Mouse (Mus musculus) MEL (cell line): ENCODE measurements around the gene Gatad2b.

ENCODE experiments used
- CHD2 ChIP-seq: IDR thresholded peaks from 2 replicates; pipeline ENCODE4 v1.6.1; 2011; ENCODE audit warnings: low read length, improper control_type of control experiment
- CTCF ChIP-seq, 3 experiments: IDR thresholded peaks in 2 of 3; conservative IDR thresholded peaks in 1 of 3; 2 replicates each; pipeline ENCODE4 v1.5.1; 2011 to 2012; ENCODE audit warnings: low read length in 3 of 3, low read depth in 2 of 3, mild to moderate bottlenecking in 2 of 3, improper control_type of control experiment in 1 of 3, inconsistent platforms in 1 of 3, mixed read lengths in 1 of 3, moderate library complexity in 1 of 3; ENCODE audit not compliant: control insufficient read depth in 1 of 3, insufficient read depth in 1 of 3, poor library complexity in 1 of 3, severe bottlenecking in 1 of 3
- E2F4 ChIP-seq: IDR thresholded peaks from 2 replicates; pipeline ENCODE4 v1.6.1; 2011; ENCODE audit warnings: low read depth, low read length, improper control_type of control experiment, borderline replicate concordance
- EP300 ChIP-seq, 2 experiments: IDR thresholded peaks; 2 replicates each; pipeline ENCODE4 v1.6.1; 2011; ENCODE audit warnings: improper control_type of control experiment in 2 of 2, low read length in 2 of 2, low read depth in 1 of 2, mild to moderate bottlenecking in 1 of 2
- ETS1 ChIP-seq: IDR thresholded peaks from 2 replicates; pipeline ENCODE4 v1.6.1; 2012; ENCODE audit warnings: low read depth, mild to moderate bottlenecking, inconsistent platforms, low read length, improper control_type of control experiment, moderate library complexity
- GABPA ChIP-seq: IDR thresholded peaks from 2 replicates; pipeline ENCODE4 v1.6.1; 2012; ENCODE audit warnings: low read depth, mild to moderate bottlenecking, inconsistent platforms, low read length, improper control_type of control experiment, moderate library complexity
- MAFK ChIP-seq: IDR thresholded peaks from 2 replicates; pipeline ENCODE4 v1.6.1; 2011; ENCODE audit warnings: low read depth, mild to moderate bottlenecking, low read length, improper control_type of control experiment, borderline replicate concordance
- MAX ChIP-seq: IDR thresholded peaks from 2 replicates; pipeline ENCODE4 v1.6.1; 2011; ENCODE audit warnings: low read length, improper control_type of control experiment
- POLR2A ChIP-seq, 2 experiments: IDR thresholded peaks; 2 replicates each; pipeline ENCODE4 v1.6.1; 2011 to 2012; ENCODE audit warnings: low read length in 2 of 2, mild to moderate bottlenecking in 2 of 2, control low read depth in 1 of 2, improper control_type of control experiment in 1 of 2, low read depth in 1 of 2, moderate library complexity in 1 of 2; ENCODE audit not compliant: control insufficient read depth in 1 of 2, insufficient read depth in 1 of 2, poor library complexity in 1 of 2
- UBTF ChIP-seq: IDR thresholded peaks from 2 replicates; pipeline ENCODE4 v1.6.1; 2012; ENCODE audit warnings: low read depth, mild to moderate bottlenecking, inconsistent platforms, low read length, improper control_type of control experiment, moderate library complexity, borderline replicate concordance; ENCODE audit not compliant: insufficient read depth

GRCm38 (mm10) chr3:90347847-90348246 lies 54.9 kb downstream of the Gatad2b start:
- TF ChIP-seq MAFK (no peak), POLR2A (IDR thresholded peaks at IDR 0.05; ENCODE audit: control insufficient read depth in 1 of 2, insufficient read depth in 1 of 2, low read depth in 1 of 2, low read length in 2 of 2, poor library complexity in 1 of 2) (no peak), ETS1 (no peak), CTCF (IDR thresholded peaks at IDR 0.05 in 2 of 3, conservative IDR thresholded peaks at IDR 0.05 in 1 of 3; ENCODE audit: control insufficient read depth in 1 of 3, insufficient read depth in 1 of 3, low read depth in 2 of 3, low read length in 3 of 3, poor library complexity in 1 of 3, severe bottlenecking in 1 of 3) (peak in 2 of 3 experiments; percentile 34 to 45; a peak in 3 of 6 replicates), EP300 (IDR thresholded peaks at IDR 0.05; ENCODE audit: low read depth in 1 of 2, low read length in 2 of 2) (no peak), UBTF (no peak), MAX (no peak), GABPA (no peak), E2F4 (no peak), CHD2 (no peak)
